Mouse (Mus musculus): ENCODE measurements around the gene Slc6a6. TPM values are rescaled to one million over a fixed set of nuclear protein-coding genes. Genes with fewer than 3 reads are reported as not detected.

The Slc6a6 gene
- total and polyA plus RNA-seq, 2 experiments = 34.8 to 96.5 TPM

GRCm38 (mm10) chr6:91796736-91797135, 112.9 kb downstream of the Slc6a6 start:
- H3K4me3 ChIP-seq (ENCODE audit: insufficient read depth, low read depth, low read length) = no peak overlapping the region
- H3K9ac ChIP-seq (ENCODE audit: low read depth, low read length) = no peak overlapping the region
- H3K79me2 ChIP-seq (ENCODE audit: control insufficient read depth, insufficient read depth, low read length) = no peaks in the 10 kb centered on the region
- H3K27ac ChIP-seq (replicated peaks; ENCODE audit: insufficient read depth, low read depth, low read length) = no peak overlapping the region
- no peak for DNase-seq (ENCODE audit: extremely low read depth, low read depth, low spot score)
- no peaks in the 10 kb centered on the region for H3K4me1 ChIP-seq (ENCODE audit: control insufficient read depth, insufficient read depth, low read length)
- WGBS = 93% methylated on average over 4 of the region's 4 CpGs
- TF ChIP-seq CTCF (IDR thresholded peaks at IDR 0.05; ENCODE audit: low read depth, low read length) (no peak), POLR2A (IDR thresholded peaks at IDR 0.05; ENCODE audit: extremely low read depth, insufficient read depth, low read length) (no peak)
- no peaks in the 10 kb centered on the region for H3K36me3 ChIP-seq (ENCODE audit: control insufficient read depth, insufficient read depth, low read length)
- no peaks in the 10 kb centered on the region for H3K27me3 ChIP-seq (ENCODE audit: control insufficient read depth, insufficient read depth, low read length)

DNA sequence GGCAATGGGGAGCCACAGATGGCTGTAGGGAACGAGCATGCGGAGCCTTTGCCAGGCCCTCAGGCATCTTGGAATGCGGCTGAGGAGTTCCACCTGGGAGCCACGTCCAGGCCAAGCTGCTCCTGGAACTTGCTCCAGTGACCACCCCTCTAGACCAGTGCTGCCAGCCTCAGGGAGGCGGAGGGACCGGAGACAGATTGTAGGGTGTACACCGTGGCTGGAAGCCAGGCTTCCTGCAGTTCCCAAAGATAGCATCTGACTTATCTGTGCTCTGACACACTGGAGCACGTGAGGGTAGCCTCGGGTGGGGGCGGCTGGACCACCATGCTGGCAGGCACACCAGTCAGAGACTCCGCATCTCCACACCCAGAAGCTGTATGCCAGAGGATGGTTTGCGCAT, 114.6 kb downstream of the Slc6a6 start:
- no peak for TF ChIP-seq POLR2A (IDR thresholded peaks at IDR 0.05; ENCODE audit: extremely low read depth, insufficient read depth, low read length)
- TF ChIP-seq CTCF (IDR thresholded peaks at IDR 0.05; ENCODE audit: low read depth, low read length) = no peak
- Histone ChIP-seq H3K4me3 (ENCODE audit: insufficient read depth, low read depth, low read length) (no peak overlapping the region), H3K4me1 (ENCODE audit: control insufficient read depth, insufficient read depth, low read length) (no peaks in the 10 kb centered on the region), H3K9ac (ENCODE audit: low read depth, low read length) (no peak overlapping the region), H3K27ac (replicated peaks; ENCODE audit: insufficient read depth, low read depth, low read length) (no peak overlapping the region), H3K27me3 (ENCODE audit: control insufficient read depth, insufficient read depth, low read length) (no peaks in the 10 kb centered on the region), H3K36me3 (ENCODE audit: control insufficient read depth, insufficient read depth, low read length) (no peaks in the 10 kb centered on the region), H3K79me2 (ENCODE audit: control insufficient read depth, insufficient read depth, low read length) (no peaks in the 10 kb centered on the region)
- DNase-seq (ENCODE audit: extremely low read depth, low read depth, low spot score) = no peak
- WGBS = 70% methylated on average over 12 of the region's 12 CpGs

DNA sequence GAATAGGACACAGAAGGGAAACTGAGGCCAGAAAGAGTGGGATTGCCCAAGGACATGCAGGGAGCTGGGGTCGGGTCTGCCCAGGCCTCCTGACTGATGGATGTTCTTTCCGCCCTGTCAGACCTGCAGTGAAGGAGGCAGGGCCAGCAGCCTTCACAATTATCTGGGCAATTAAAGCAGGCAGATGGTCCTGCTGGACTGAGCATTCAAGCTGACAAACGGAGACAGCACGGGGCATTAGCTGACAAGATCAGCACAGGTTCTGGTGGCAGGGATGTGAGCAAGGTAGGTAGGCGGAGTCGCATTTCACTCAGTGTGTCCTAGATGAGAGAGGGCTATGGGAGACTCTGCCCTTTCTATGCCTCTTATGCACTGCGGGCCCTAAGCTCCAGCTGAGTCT, 120.3 kb downstream of the Slc6a6 start:
- no peak for DNase-seq (ENCODE audit: extremely low read depth, low read depth, low spot score)

GRCm38 (mm10) chr6:91807169-91807568, 123.3 kb downstream of the Slc6a6 start:
- 4% methylated on average over 23 of the region's 23 CpGs for WGBS
- DNase-seq (ENCODE audit: extremely low read depth, low read depth, low spot score) = no peak

More for the DNA sequence above, 120.3 kb downstream of the Slc6a6 start:
- TF ChIP-seq CTCF (IDR thresholded peaks at IDR 0.05; ENCODE audit: low read depth, low read length) = no peak
- Histone ChIP-seq H3K79me2 (ENCODE audit: control insufficient read depth, insufficient read depth, low read length) (no peaks in the 10 kb centered on the region), H3K27ac (replicated peaks; ENCODE audit: insufficient read depth, low read depth, low read length) (no peak overlapping the region), H3K9ac (ENCODE audit: low read depth, low read length) (no peak overlapping the region), H3K36me3 (ENCODE audit: control insufficient read depth, insufficient read depth, low read length) (no peaks in the 10 kb centered on the region), H3K4me3 (ENCODE audit: insufficient read depth, low read depth, low read length) (no peak overlapping the region), H3K4me1 (ENCODE audit: control insufficient read depth, insufficient read depth, low read length) (no peaks in the 10 kb centered on the region), H3K27me3 (ENCODE audit: control insufficient read depth, insufficient read depth, low read length) (peaks cover 13% of the 10 kb centered on the region)
- WGBS = 54% methylated on average over 7 of the region's 7 CpGs

GRCm38 (mm10) chr6:91808022-91808421, 124.2 kb downstream of the Slc6a6 start:
- Histone ChIP-seq H3K4me1 (ENCODE audit: control insufficient read depth, insufficient read depth, low read length) (no peaks in the 10 kb centered on the region), H3K9ac (ENCODE audit: low read depth, low read length) (no peak overlapping the region), H3K36me3 (ENCODE audit: control insufficient read depth, insufficient read depth, low read length) (no peaks in the 10 kb centered on the region), H3K27me3 (ENCODE audit: control insufficient read depth, insufficient read depth, low read length) (peaks cover 13% of the 10 kb centered on the region), H3K79me2 (ENCODE audit: control insufficient read depth, insufficient read depth, low read length) (no peaks in the 10 kb centered on the region), H3K4me3 (ENCODE audit: insufficient read depth, low read depth, low read length) (no peak overlapping the region), H3K27ac (replicated peaks; ENCODE audit: insufficient read depth, low read depth, low read length) (no peak overlapping the region)
- 34% methylated on average over 6 of the region's 6 CpGs for WGBS
- DNase-seq (ENCODE audit: extremely low read depth, low read depth, low spot score) = no peak
- TF ChIP-seq CTCF (IDR thresholded peaks at IDR 0.05; ENCODE audit: low read depth, low read length) = no peak
- TF ChIP-seq POLR2A (IDR thresholded peaks at IDR 0.05; ENCODE audit: extremely low read depth, insufficient read depth, low read length) = no peak

More at GRCm38 (mm10) chr6:91807169-91807568, 123.3 kb downstream of the Slc6a6 start:
- Histone ChIP-seq H3K27ac (replicated peaks; ENCODE audit: insufficient read depth, low read depth, low read length) (no peak overlapping the region), H3K4me1 (ENCODE audit: control insufficient read depth, insufficient read depth, low read length) (no peaks in the 10 kb centered on the region), H3K27me3 (ENCODE audit: control insufficient read depth, insufficient read depth, low read length) (peaks cover 13% of the 10 kb centered on the region), H3K9ac (ENCODE audit: low read depth, low read length) (no peak overlapping the region), H3K4me3 (ENCODE audit: insufficient read depth, low read depth, low read length) (no peak overlapping the region), H3K36me3 (ENCODE audit: control insufficient read depth, insufficient read depth, low read length) (no peaks in the 10 kb centered on the region), H3K79me2 (ENCODE audit: control insufficient read depth, insufficient read depth, low read length) (no peaks in the 10 kb centered on the region)
- TF ChIP-seq CTCF (IDR thresholded peaks at IDR 0.05; ENCODE audit: low read depth, low read length) (no peak), POLR2A (IDR thresholded peaks at IDR 0.05; ENCODE audit: extremely low read depth, insufficient read depth, low read length) (no peak)

Other genes starting within 250 kb of the Slc6a6 start
- gene Chchd4, start 210.5 kb upstream of the Slc6a6 start, total RNA-seq (2014; rRNA removed) = 4.2 and 5.4 TPM in 2 replicates
- 4.2 and 4.5 TPM in 2 replicates for gene Chchd4, start 210.5 kb upstream of the Slc6a6 start, polyA plus RNA-seq (2012; rRNA removed)
- 4.5 and 7.6 TPM in 2 replicates for gene Tmem43, start 210.3 kb upstream of the Slc6a6 start, total RNA-seq (2014; rRNA removed)
- gene Tmem43, start 210.3 kb upstream of the Slc6a6 start, polyA plus RNA-seq (2012; rRNA removed) = 8.2 and 9.4 TPM in 2 replicates
- 12.4 and 12.6 TPM in 2 replicates for gene Xpc, start 168.2 kb upstream of the Slc6a6 start, total RNA-seq (2014; rRNA removed)
- 4.5 and 5.6 TPM in 2 replicates for gene Xpc, start 168.2 kb upstream of the Slc6a6 start, polyA plus RNA-seq (2012; rRNA removed)
- 11.5 and 19.6 TPM in 2 replicates for gene Lsm3, start 168.1 kb upstream of the Slc6a6 start, total RNA-seq (2014; rRNA removed)
- gene Lsm3, start 168.1 kb upstream of the Slc6a6 start, polyA plus RNA-seq (2012; rRNA removed) = 3.2 and 3.5 TPM in 2 replicates
- gene Grip2, start 143.2 kb downstream of the Slc6a6 start, total RNA-seq (2014; rRNA removed) = 0.07 TPM in 1 of 2 replicates, not detected in the other
- 0.11 and 0.14 TPM in 2 replicates for gene Grip2, start 143.2 kb downstream of the Slc6a6 start, polyA plus RNA-seq (2012; rRNA removed)
- gene Ccdc174, start 194.0 kb downstream of the Slc6a6 start, total RNA-seq (2014; rRNA removed) = 5.5 and 6.1 TPM in 2 replicates
- 1.3 and 1.9 TPM in 2 replicates for gene Ccdc174, start 194.0 kb downstream of the Slc6a6 start, polyA plus RNA-seq (2012; rRNA removed)
- 0.20 and 0.37 TPM in 2 replicates for gene 4930590J08Rik, start 218.8 kb downstream of the Slc6a6 start, total RNA-seq (2014; rRNA removed)
- gene 4930590J08Rik, start 218.8 kb downstream of the Slc6a6 start, polyA plus RNA-seq (2012; rRNA removed) = 0.07 TPM in 1 of 2 replicates, not detected in the other